Mouse (Mus musculus) neural tube, embryonic 10.5 days (tissue): ENCODE results near the gene Tcf7.
A peak's percentile ranks its signal among the peaks of the same experiment; 100 is the strongest.

ENCODE experiments used
- DNase-seq: peaks from one replicate; pipeline ENCODE4 v3.0.0-alpha.2; 2017; ENCODE audit warnings: low spot score; ENCODE audit errors: extremely low spot score

Tcf7 gene

DNA sequence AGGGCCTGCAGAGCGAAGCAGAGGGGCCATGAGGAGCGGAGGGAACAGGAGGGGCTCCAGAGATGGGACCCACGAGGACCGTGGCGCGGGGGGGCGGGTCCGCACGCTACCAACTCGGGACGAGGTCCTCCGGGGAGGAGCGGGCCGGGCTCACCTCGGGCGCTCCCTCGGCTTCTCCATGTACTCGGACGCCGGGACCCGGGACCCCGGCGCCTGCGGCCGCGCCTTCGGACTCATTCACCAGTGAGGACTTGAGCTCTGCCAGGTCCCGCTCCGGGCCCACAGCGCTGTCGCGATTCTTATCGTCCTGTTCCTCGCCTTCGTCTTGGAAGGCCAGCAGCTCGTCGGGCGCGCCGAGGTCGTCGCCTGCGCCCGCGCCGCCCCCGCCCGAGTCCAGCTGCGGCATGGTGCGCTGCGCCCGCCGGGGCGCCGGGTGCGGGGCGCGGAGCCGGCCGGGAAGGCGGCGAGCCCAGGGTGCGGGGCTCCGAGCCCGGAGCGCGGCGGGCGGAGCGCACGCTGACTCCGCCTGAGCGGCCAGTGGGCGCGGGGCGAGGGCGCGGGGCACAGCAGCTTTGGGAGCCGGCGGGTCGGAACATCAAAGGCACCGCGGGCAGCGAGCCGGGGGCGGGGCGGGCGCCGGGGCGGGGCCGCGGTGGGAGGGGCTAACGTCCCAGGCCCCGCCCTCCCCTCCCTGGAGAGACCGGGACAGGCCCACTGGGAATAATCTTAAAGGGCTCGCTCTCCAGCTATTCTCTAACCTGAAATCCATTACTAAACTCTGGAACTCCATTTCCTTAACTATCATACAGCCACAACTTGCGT, at the start of gene Tcf7:
Tcf7 (minus strand) TSS at position 241 of the 822 bp plus-strand sequence.
- peak; percentile 83 for DNase-seq

DNA sequence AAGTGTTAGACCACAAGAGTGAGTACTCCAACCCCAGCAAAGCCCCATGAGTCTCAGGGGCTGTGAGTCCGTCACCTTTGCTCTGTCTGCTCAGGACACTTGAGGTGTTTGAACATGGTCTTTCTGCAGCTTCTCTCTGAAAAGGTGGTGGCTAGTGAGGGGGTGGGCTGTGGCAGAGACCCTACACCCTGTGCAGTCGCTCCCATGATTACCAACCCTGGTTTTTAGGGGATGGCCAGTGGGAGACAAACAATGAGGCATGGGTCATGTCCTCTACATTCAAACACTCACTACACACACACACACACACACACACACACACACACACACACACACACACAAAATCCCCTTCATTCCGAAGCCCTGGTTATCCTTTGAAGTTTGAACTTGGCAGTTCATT, 44.5 kb upstream of the Tcf7 start:
- DNase-seq, result no peak

DNA sequence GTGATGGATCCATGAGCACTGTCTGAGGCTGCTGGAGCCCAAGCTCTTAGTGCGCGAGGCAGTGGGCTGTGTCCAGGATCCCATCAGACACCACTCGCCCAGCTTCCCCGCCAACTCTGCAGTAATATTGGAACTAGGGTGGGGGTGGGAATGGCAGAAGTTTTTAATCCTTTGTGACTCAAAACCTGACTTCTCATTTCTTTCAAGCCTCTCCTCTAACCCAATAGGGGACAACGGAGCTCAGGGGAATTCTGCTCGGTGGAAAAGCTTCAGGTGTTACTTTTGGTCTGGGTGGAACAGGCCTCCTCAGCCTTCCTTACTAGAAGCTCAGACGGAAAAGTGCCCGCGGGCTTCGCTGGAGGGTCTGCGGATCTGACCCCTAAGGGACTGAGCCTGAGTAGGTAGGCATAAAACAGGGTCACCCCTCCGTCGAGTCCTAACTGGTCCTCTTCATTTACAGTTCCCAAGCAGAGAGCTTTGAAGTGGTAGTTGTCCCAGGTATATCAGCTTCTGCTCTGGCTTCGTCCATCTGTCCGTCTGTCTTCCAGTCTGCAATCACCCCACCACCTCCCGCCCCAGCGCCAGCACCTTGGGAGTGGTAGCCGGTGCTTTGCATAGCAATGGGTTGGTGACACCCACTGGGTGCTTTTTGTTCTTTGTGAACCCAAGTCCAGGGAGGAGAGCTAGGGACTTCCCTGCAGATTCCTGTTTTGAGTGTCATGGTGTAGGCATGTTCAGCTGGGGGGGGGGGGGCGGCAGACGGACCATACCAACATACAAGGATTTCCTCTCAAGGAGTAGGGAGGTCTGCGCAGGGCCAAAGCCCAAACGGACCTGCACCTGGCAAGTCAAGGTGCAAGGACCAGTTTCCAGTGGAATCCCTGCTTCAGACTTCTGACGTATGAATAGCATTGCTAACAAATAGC, 41.9 kb upstream of the Tcf7 start:
- no peak for DNase-seq

DNA sequence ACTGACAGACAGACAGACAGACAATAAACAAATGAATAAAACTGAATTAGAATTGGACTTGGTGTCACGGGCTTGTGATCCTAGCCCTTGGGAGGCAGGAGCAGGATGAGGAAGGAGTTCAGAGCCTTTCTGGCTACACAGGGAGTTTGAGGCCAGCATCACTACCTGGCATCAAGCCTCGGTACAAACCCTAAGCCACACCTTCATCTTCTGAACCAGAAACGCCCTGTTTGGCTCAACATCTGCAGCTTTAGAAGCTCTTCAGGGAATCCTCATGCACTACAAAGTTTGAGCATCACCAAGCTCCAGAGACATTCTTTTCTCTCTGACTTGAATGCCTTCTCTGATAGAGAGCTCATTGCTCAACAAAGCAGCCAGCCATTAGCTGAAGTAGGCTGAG, 38.7 kb upstream of the Tcf7 start:
- DNase-seq, result no peak

DNA sequence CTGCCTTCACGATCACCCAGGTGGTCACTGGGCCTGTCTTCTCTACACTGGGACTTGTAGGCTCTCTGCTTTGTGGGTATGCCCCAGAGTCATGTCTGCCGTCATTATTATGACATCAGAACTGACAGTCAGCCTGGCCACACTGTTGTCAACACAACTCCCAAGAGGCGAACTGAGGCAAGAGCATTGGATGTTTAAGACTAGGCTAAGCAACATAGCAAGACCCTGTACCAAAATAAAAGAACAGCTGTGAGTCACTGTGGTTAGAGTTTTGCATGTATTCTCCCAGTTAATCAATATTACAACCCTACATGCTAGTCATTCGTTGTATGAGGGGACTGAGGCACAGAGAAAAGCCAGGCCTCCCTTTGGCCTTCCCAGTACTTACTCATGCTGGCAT, 37.7 kb upstream of the Tcf7 start:
- DNase-seq, result no peak

DNA sequence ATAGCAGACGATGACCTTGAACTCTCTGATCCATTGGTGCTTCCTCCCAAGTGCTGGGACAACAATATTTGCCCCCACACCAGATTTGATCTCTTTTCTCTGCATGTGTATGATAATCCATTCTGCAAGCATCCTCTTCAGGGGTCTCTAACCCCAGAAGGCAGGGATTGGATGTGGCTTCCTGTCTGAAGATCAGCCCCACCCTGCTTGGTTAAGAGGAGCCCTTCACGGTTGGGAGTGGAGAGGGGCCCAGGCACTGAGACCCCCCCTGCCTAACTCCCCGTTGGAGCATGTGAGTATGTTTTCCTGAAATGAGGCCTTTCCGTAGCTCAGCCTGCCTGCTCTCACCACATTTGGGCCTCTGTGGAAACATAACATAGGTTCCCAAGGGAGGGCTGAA, 36.9 kb upstream of the Tcf7 start:
- no peak for DNase-seq

DNA sequence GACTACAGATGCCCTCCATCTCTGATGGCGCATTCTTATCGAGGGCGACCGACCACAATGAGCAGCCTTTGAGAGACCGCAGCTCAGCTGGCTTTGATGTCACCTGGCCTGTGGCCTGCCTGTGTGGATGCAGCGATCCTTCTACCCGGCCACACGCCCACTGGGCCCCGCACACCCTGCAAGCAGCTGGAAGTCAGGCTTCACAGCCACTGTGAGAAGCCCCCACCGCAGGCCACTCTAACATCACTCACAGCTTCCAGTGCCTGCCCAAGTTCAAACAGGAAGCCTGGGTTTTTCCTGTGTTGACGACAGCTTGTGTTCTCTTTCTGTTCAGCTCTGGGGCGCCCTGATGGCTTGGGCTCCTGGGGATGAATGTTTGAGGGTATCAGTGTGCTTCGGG, 35.6 kb upstream of the Tcf7 start:
- DNase-seq, result no peak

DNA sequence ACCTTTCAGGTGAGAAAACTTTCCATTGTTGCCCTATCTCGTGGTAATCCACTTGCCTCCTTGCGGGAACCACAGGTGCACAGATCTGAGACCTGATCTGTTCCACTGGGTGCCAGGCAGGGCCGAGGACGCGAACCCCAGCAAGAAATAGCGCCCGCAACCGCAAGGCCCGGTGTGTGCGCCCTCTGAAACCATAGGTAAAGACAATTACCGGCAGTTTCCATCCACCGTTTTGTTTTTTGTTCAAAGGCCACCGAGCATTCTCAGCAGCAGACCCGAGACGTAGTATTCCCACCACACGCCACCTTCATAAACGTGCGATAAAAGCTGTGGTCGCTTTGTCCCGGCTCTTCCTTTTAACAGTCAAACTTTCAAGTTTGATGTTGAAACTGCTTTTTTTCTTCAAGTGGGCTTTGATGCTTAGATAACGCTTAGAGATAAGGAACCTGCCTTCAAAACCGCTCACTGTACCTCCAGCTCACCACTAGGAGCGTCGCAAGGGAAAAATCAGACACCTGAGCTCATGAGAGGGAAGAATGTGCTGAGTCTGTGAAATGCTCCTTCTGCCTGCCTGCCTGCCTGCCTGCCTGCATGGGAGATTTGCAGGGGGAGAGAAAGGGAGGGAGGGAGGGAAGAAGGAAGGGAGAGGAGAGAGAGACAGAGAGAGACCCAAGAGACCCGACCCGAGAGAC, 31.4 kb upstream of the Tcf7 start:
- no peak for DNase-seq

DNA sequence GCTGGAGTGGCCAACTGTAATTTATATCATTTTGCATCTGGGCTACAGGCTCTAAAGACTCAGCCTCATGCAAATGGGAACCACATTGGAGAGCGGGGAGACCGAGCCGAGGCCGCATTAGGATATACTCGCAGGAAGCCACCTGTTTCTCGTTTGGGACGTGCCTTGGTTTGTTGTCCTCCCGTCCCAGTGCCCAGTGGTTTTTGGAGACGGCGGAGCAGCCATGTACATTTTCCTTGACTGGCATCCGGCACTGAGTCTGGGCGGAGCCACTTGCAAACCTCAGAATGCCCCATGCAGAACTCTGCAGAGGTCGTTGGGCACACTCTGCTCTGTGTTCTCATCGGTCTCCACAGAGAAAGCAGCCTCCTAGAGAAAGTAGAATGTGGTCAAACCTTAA, 27.9 kb upstream of the Tcf7 start:
- DNase-seq, result no peak

DNA sequence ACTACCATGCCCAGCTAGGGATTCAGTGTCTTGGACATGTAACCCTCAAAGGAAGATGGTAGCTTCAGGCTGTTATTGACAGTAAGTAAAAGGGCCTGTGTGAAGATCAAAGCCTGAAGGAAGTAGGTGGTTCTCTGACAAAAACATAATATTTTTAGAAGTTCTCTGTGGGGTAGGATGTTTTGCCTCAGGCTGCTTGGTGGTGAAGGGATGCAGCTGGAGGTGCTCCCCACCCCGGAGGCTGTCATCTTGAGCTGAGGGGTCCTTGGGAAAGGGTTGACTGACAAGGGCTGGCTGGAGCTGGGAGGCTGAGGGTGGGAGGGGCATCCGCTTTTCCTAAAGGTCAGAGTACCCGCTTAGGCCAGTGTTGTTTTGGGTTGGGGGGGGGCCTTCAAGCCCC, 26.7 kb upstream of the Tcf7 start:
- DNase-seq, result no peak

DNA sequence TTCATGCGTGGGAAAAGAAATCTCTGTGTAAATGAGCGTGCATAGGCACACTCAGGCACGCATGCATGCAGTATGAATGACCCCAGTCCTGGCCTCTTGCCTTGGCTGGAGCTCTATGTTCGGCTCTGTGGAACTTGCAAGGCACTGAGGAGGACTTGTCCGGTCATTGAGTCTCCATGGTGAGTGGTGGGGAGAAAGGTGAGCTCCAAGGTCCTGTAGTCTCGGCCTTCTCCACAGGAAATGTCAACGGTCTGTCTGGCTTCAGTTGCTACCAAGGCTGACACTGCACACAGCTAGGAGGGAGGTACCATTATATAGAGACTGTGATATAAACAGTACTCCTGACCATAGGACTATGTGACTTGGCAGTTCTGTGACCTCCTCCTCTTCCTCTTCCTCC, 23.6 kb upstream of the Tcf7 start:
- DNase-seq, result no peak

DNA sequence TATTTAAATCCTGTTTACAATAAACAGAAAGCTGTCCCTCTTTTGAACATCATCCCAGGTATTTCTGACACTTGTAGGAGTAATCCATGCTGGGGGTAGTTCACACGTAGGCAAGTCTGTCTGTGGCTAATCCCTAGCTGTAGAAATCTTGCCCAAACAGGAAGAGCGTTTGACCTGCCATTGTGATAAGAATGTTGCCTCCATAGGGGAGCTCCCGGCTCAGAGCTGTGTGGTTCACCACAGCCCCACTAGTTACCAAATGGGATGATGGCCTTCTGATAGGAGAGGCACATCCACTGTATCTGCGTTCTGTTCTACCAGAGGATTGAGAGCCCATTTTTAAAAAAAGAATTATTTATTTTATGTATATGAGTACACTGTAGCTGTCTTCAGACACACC, 22.5 kb upstream of the Tcf7 start:
- no peak for DNase-seq

DNA sequence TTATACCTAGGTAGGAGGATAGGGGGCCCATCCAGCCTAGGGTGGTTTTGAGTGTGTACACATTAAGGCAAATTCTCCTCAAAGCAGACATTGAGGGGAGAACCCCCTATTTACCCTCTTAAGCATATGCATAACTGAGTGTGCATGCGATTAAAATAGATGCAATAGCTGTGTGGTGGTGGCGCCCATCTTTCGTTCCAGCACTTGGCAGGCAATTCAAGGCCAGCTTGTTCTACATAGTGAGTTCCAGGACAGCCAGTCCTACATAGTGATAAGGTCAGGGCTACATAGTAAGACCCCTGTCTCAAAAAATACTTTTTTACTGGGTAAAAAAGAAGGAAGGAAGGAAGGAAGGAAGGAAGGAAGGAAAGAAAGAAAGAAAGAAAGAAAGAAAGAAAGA, 19.9 kb upstream of the Tcf7 start:
- DNase-seq, result no peak

DNA sequence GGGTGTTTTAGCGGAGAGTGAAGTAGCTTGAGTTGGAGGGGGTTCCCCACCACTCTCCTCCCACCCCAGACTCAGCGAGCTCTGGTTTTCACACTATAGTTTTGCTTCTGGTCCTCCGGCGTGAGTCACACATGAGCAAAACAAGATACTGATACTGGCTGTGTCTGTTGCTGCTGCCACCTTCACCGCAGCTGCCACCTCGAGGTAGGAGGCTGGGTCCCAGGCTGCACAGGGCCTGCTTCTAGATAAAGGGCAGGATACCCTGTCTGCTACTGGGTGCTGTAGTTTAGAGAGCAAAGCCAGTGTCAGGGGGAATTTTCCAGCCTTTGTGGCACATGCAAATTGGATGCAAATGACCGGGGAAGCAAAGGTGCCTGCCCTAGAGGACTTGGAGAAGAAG, 16.9 kb upstream of the Tcf7 start:
- DNase-seq, result no peak

DNA sequence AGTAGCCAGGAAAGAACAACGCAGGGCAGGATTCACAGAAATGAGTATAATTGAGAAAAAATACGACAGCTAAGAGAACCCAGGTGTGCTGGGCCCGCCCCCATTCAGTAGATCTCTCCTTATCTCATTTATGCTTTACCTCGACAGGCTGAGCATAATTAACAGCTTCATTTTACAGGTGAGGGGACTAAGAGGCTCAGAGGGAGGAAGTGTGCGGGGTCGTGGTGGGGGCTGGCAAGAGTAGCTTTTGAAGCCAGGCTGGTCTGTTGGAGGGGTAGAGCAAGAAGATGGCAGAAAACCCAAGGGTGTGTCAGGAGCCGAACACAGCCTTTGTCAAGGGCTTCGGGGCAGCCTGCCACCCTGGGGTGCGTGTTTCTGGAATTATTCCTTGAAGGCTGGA, 16.1 kb upstream of the Tcf7 start:
- no peak for DNase-seq

DNA sequence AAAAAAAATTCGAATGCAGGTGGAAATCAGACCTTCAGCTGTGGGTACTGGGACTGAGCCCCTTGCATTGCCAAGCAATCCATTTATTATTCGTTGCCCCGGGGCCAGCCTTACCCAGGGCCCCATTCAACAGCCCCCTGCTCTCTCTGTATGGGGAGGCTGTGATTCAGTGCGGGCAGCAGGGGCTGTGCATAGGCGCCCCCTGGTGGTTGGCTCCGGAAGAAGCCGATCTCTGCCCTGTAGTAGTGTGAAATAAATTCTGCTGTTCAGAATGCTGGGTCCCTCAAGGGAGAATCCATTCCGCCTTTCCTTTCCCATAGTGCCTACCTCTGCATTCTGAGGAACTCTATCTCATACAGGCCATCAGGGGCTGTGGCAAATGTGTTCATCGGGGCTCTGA, 14.5 kb upstream of the Tcf7 start:
- DNase-seq, result peak; percentile 79

DNA sequence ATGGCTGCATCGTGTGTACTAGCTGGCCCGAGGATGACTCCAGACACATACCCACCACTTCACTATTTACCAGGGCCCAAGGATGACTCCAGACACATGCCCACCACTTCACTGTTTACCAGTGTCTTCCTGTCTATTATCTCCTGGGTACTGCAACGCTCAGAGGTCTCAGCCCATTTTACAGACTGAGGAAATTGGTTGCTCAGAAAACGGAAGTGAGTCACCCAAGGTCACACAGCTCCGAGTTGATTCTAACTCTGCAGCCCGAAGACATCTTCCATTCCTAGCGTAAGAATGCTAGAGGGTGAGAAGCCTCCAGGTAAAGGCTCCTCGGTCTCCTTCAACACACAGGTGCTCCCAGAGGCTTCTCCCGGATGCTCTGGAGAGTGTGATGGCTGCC, 11.3 kb upstream of the Tcf7 start:
- DNase-seq, result no peak

DNA sequence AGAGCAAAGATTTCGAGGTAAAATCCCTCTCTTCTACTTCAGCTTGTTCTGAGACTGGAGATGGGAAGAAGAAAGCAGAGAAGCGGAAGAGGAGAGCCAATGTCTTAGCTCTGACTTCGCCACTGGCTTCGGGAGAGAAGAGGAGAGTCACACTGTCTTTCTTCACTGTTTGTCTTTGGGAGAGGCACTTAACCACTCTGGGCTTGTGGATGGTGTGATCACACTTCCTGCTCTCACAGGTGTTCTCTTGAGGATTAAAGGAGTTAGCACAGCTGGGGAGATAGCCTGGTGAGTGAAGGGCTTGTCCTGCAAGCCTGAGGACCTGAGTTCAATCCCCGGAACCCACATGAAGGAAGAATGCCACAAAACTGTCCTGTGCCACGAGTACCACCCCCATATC, 10.1 kb upstream of the Tcf7 start:
- no peak for DNase-seq

DNA sequence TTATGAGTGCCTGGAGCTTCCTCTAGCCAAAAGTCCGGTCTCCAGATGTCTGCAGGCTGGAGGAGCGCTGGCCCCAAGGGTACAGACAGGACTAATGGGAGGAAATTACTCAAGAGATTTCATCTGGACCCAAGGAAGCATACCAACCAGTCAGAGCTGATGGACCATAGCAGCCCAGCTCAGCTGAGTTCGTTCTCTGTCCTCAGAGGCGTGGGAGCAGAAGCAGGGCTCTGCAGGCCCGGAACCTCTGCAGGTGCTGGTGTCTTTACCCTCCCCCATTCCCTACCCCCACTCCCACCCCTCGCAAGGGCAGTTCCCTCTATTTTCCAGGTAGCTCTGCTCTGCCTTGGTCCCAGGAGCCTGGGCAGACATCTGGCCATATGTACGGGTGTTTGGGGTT, 9.5 kb upstream of the Tcf7 start:
- DNase-seq, result no peak

DNA sequence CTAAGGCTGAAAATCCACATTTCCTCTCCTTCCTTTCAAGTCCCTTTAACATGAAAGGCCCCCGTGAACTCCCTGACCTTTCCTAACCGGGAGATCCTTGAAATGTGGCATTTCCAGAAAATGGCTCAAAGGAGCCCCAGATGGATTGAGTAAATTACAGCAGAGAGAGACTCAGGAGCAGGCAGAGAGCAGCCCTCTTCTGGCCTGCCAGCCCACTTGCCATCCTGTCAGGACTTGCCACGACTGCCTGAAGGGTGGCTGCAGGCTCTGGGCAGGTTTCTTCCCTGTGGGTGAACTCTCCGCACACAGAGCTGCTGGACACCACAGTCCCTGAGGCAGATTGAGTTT, 4.1 kb upstream of the Tcf7 start:
- DNase-seq, result peak; percentile 55

DNA sequence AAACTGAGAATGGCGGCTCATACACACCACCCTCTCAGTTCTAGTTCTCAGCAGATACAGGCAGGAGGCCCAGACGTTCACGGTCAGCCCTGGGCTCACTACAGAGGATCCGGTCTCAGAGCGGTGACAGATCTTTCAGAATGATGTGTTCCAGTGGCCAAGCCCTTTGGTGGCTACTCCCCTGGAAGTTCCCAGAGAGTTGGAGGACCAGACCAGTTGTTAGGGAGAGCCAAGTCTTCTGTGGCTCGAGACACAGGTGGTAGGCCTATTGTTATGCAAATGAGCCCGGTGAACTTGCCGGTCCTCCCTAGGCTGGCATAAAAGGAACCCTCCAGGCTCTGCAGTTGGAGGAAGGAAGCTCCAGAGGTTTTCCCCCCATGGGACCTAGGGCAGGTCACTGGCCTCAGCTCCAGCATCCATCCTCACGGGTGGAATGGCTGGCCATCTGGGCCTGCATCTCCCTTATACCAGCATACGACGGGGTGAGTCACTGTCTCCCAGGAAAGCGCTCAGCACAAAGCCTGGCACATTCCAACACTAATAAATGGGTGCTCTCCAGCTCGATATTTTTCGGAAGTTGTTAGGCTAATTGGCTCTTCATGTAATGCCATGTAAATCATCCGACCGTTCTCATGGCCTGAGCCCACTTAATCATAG, 3.6 kb upstream of the Tcf7 start:
- no peak for DNase-seq
